Mouse (Mus musculus) CH12.LX (cell line): ENCODE data around the gene Sar1b. TPM values are rescaled to one million over a fixed set of nuclear protein-coding genes. Genes with fewer than 3 reads are reported as not detected.

Source experiments
- DNase-seq: peaks from one replicate; pipeline ENCODE4 v3.0.0-alpha.2; 2013; ENCODE audit errors: extremely low read depth
- H3K27ac ChIP-seq: 2 replicates; pipeline ENCODE4 v1.5.1; 2012; ENCODE audit warnings: low read depth, mild to moderate bottlenecking, control low read depth, moderate library complexity; ENCODE audit not compliant: insufficient read depth
- H3K27me3 ChIP-seq: replicated peaks from 2 replicates; pipeline ENCODE3; 2012; ENCODE audit warnings: inconsistent platforms
- H3K36me3 ChIP-seq, 2 experiments: replicated peaks in 1 of 2; 2 replicates each; pipeline versions ENCODE3 to v1.6.1; 2012; ENCODE audit warnings: inconsistent platforms in 1 of 2, low read length in 1 of 2, mild to moderate bottlenecking in 1 of 2, mixed read lengths in 1 of 2, moderate library complexity in 1 of 2; ENCODE audit not compliant: control insufficient read depth in 1 of 2, insufficient read depth in 1 of 2
- H3K4me1 ChIP-seq, 2 experiments: 2 replicates each; pipeline ENCODE4 v1.6.1; 2012; ENCODE audit warnings: inconsistent platforms in 1 of 2, moderate library complexity in 1 of 2; ENCODE audit not compliant: insufficient read depth in 2 of 2, control insufficient read depth in 1 of 2
- H3K4me2 ChIP-seq: 2 replicates; pipeline ENCODE4 v1.6.1; 2012; ENCODE audit warnings: low read depth, mild to moderate bottlenecking, control low read depth; ENCODE audit not compliant: poor library complexity, insufficient read depth, severe bottlenecking
- H3K4me3 ChIP-seq, 3 experiments: fragments of 150-350 bp in 1 of 3; sonication (generic) in 1 of 3; replicated peaks in 1 of 3; 2 replicates each; pipeline versions ENCODE3 to v1.5.1; 2011 to 2012; ENCODE audit warnings: low read depth in 2 of 3, low read length in 2 of 3, mild to moderate bottlenecking in 2 of 3, moderate library complexity in 2 of 3, control low read depth in 1 of 3, improper control_type of control experiment in 1 of 3, inconsistent platforms in 1 of 3, mixed read lengths in 1 of 3; ENCODE audit not compliant: poor library complexity in 1 of 3
- H3K79me2 ChIP-seq: replicated peaks from 2 replicates; pipeline ENCODE4 v1.6.1; 2012; ENCODE audit warnings: mild to moderate bottlenecking, moderate library complexity; ENCODE audit not compliant: control insufficient read depth, poor library complexity, insufficient read depth, severe bottlenecking; ENCODE audit errors: extremely low read depth
- H3K9ac ChIP-seq: 2 replicates; pipeline ENCODE4 v1.6.1; 2012; ENCODE audit warnings: low read depth, mild to moderate bottlenecking, control low read depth, moderate library complexity; ENCODE audit not compliant: insufficient read depth
- H3K9me3 ChIP-seq: replicated peaks from 2 replicates; pipeline ENCODE3; 2012; ENCODE audit warnings: low read length, inconsistent platforms, mixed read lengths
- BHLHE40 ChIP-seq: IDR thresholded peaks from 2 replicates; pipeline ENCODE4 v1.6.1; 2011; ENCODE audit warnings: mild to moderate bottlenecking, low read depth, low read length, improper control_type of control experiment
- CHD1 ChIP-seq: IDR thresholded peaks from 2 replicates; pipeline ENCODE4 v1.6.1; 2012; ENCODE audit warnings: low read depth, low read length, improper control_type of control experiment, inconsistent platforms
- CTCF ChIP-seq, 2 experiments: IDR thresholded peaks in 1 of 2; conservative IDR thresholded peaks in 1 of 2; 2 replicates each; pipeline ENCODE4 v1.5.1; 2011 to 2012; ENCODE audit warnings: low read depth in 2 of 2, low read length in 2 of 2, improper control_type of control experiment in 1 of 2, inconsistent platforms in 1 of 2, mild to moderate bottlenecking in 1 of 2, moderate library complexity in 1 of 2
- E2F4 ChIP-seq: IDR thresholded peaks from 2 replicates; pipeline ENCODE4 v1.6.1; 2011; ENCODE audit warnings: low read depth, low read length, improper control_type of control experiment; ENCODE audit not compliant: insufficient replicate concordance
- ELF1 ChIP-seq: IDR thresholded peaks from 2 replicates; pipeline ENCODE4 v1.6.1; 2014; ENCODE audit warnings: low read depth, mild to moderate bottlenecking, inconsistent platforms, low read length, improper control_type of control experiment
- EP300 ChIP-seq: IDR thresholded peaks from 2 replicates; pipeline ENCODE4 v1.6.1; 2011; ENCODE audit warnings: low read length, improper control_type of control experiment
- ETS1 ChIP-seq: conservative IDR thresholded peaks from 2 replicates; pipeline ENCODE4 v1.6.1; 2012; ENCODE audit warnings: low read depth, mild to moderate bottlenecking, inconsistent platforms, low read length, improper control_type of control experiment, moderate library complexity
- JUN ChIP-seq: IDR thresholded peaks from 2 replicates; pipeline ENCODE4 v1.6.1; 2011; ENCODE audit warnings: low read depth, mild to moderate bottlenecking, low read length, improper control_type of control experiment, moderate library complexity; ENCODE audit not compliant: insufficient read depth
- JUND ChIP-seq: conservative IDR thresholded peaks from 2 replicates; pipeline ENCODE4 v1.6.1; 2011; ENCODE audit warnings: low read depth, low read length, improper control_type of control experiment
- MAX ChIP-seq: IDR thresholded peaks from 2 replicates; pipeline ENCODE4 v1.6.1; 2011; ENCODE audit warnings: low read length, improper control_type of control experiment
- MAZ ChIP-seq: IDR thresholded peaks from 2 replicates; pipeline ENCODE4 v1.6.1; 2012; ENCODE audit warnings: low read depth, mild to moderate bottlenecking, inconsistent platforms, low read length, improper control_type of control experiment, moderate library complexity
- MYC ChIP-seq: IDR thresholded peaks from 2 replicates; pipeline ENCODE4 v1.6.1; 2011; ENCODE audit warnings: low read depth, mild to moderate bottlenecking, improper control_type of control experiment, low read length
- POLR2A ChIP-seq: IDR thresholded peaks from 2 replicates; pipeline ENCODE4 v1.6.1; 2011; ENCODE audit warnings: low read depth, mild to moderate bottlenecking, improper control_type of control experiment, low read length
- RAD21 ChIP-seq: IDR thresholded peaks from 2 replicates; pipeline ENCODE4 v1.6.1; 2011; ENCODE audit warnings: low read depth, mild to moderate bottlenecking, low read length, improper control_type of control experiment, moderate library complexity
- RCOR1 ChIP-seq: conservative IDR thresholded peaks from 2 replicates; pipeline ENCODE4 v1.6.1; 2012; ENCODE audit warnings: low read depth, mild to moderate bottlenecking, inconsistent platforms, low read length, improper control_type of control experiment
- SMC3 ChIP-seq: IDR thresholded peaks from 2 replicates; pipeline ENCODE4 v1.6.1; 2011; ENCODE audit warnings: low read depth, low read length, improper control_type of control experiment
- TBP ChIP-seq: conservative IDR thresholded peaks from 2 replicates; pipeline ENCODE4 v1.6.1; 2011; ENCODE audit warnings: low read depth, low read length, improper control_type of control experiment
- TCF12 ChIP-seq: IDR thresholded peaks from 2 replicates; pipeline ENCODE4 v1.6.1; 2014; ENCODE audit warnings: low read depth, mild to moderate bottlenecking, inconsistent platforms, low read length, improper control_type of control experiment
- UBTF ChIP-seq: IDR thresholded peaks from 2 replicates; pipeline ENCODE4 v1.6.1; 2012; ENCODE audit warnings: low read depth, mild to moderate bottlenecking, inconsistent platforms, low read length, improper control_type of control experiment, moderate library complexity
- USF1 ChIP-seq: IDR thresholded peaks from 2 replicates; pipeline ENCODE4 v1.6.1; 2014; ENCODE audit warnings: low read depth, mild to moderate bottlenecking, inconsistent platforms, low read length, improper control_type of control experiment
- ZNF384 ChIP-seq: IDR thresholded peaks from 2 replicates; pipeline ENCODE4 v1.6.1; 2012; ENCODE audit warnings: low read depth, low read length, improper control_type of control experiment, inconsistent platforms
- dilution Hi-C: fragments of 300-500 bp; cut with MboI; formaldehyde crosslinking; loops from 2 replicates; pipeline ENCODE4 v1.14.3; 2020; ENCODE audit warnings: low sequenced_read_pairs; ENCODE audit not compliant: extremely low pct_unique_long_range_greater_than_20kb, extremely low pct_ligation_motif_present
- in situ Hi-C: fragments of 300-500 bp; cut with MboI; formaldehyde crosslinking; loops from 3 replicates; pipeline ENCODE4 v1.14.3; 2019; ENCODE audit warnings: low sequenced_read_pairs, low pct_ligation_motif_present, low pct_unique_long_range_greater_than_20kb, mixed read lengths
- polyA plus RNA-seq: library from polyadenylated mRNA; unstranded; fragments of >175 nt; gene quantifications from 2 replicates; pipeline ENCODE4 v1.2.1, GENCODE M21; 2012; ENCODE audit warnings: low read depth; ENCODE audit not compliant: insufficient read length
- total RNA-seq, 2 experiments: library from RNA; depleted of rRNA; stranded (reverse); fragments of 300-350 nt in 1 of 2; fragments of >200 nt in 1 of 2; gene quantifications; 2 replicates each; pipeline ENCODE4 v1.2.3; 2012 to 2014

The Sar1b gene
- total and polyA plus RNA-seq, 3 experiments, result 79.3 to 258 (median 171) TPM

- Histone ChIP-seq H3K27ac (no peak overlapping the region), H3K36me3 (peaks cover 56 to 85% of the 10 kb centered on the region in 2 experiments), H3K4me1 (no peaks in the 10 kb centered on the region), H3K9me3 (peaks cover 2% of the 10 kb centered on the region), H3K4me3 (no peak overlapping the region), H3K27me3 (no peaks in the 10 kb centered on the region), H3K4me2 (no peak overlapping the region), H3K79me2 (no peaks in the 10 kb centered on the region; the same call in 1 of the 2 replicates), H3K9ac (no peak overlapping the region)
- no peak for DNase-seq
- dilution Hi-C loops, result no loop called here
- in situ Hi-C loops, result no loop called here
- TF ChIP-seq ZNF384 (no peak), MAZ (no peak), USF1 (no peak), UBTF (no peak), JUN (no peak), BHLHE40 (no peak), ELF1 (no peak), TCF12 (no peak), EP300 (no peak), POLR2A (no peak), ETS1 (no peak), E2F4 (no peak), JUND (no peak), CHD1 (no peak), RCOR1 (no peak)
These were observed 19.2 kb downstream of the Sar1b start for GRCm38 (mm10) chr11:51782721-51783120.

GRCm38 (mm10) chr11:51785926-51786325 lies 22.4 kb downstream of the Sar1b start:
- in situ Hi-C loops, result no loop called here
- no peak overlapping the region for H3K9ac ChIP-seq
- no peak for TF ChIP-seq E2F4
- TF ChIP-seq CTCF (conservative IDR thresholded peaks at IDR 0.05 in 1 of 2, IDR thresholded peaks at IDR 0.05 in 1 of 2; ENCODE audit: low read depth in 2 of 2, low read length in 2 of 2), result peak; percentile 78 to 82
- TF ChIP-seq ZNF384, result no peak
- no peak for TF ChIP-seq CHD1
- no peak for TF ChIP-seq TBP
- no peak; the same call in 1 of the 2 replicates for TF ChIP-seq MAX
- TF ChIP-seq MYC, result peak; percentile 76
- peak; percentile 79 for TF ChIP-seq SMC3
- TF ChIP-seq RAD21, result peak; percentile 74
- TF ChIP-seq BHLHE40, result 0 out of 2 replicates have a peak, but pooled peaks have one; percentile 28
- H3K27me3 ChIP-seq, result no peaks in the 10 kb centered on the region
- no peak overlapping the region for H3K27ac ChIP-seq
- peaks cover 64 to 82% of the 10 kb centered on the region in 2 experiments for H3K36me3 ChIP-seq
- H3K9me3 ChIP-seq, result peaks cover 2% of the 10 kb centered on the region
- dilution Hi-C loops, result no loop called here
- peaks cover 0 to 7% of the 10 kb centered on the region in 2 experiments; a peak in 1 of 4 replicates for H3K4me1 ChIP-seq
- DNase-seq, result peak; percentile 52
- no peak overlapping the region for H3K4me2 ChIP-seq
- H3K4me3 ChIP-seq, result no peak overlapping the region
- H3K79me2 ChIP-seq, result no peaks in the 10 kb centered on the region
